Comparison of ENCODE assay signal across 19 mouse cellular contexts in the genomic region with DNA sequence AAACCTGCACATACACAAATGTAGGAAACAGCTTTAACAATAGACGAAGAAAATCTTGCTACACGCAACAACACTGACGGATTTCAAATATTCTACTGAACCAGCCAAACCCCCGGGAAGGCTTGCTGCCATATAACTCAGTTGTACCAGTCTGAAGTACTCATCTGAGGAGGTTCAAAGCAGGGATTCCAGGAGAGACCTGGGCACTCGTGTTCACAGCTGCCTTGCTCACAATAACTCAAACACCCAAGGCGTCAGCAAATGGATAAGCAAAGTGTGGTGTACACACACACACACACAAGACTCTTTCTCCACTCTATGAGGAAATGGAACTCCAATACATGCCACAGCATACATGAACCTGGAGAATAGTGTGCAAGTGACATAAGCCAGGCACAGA.
"Had no signal": no experiment of that assay in that cellular context is flagged by ENCODE, and none has a peak within 500 bp of the region (broad histone marks: within the 10 kb centered on the region; RNA-seq: fewer than 3 reads in every experiment).

No protein-coding gene starts in this region.

- H3K9ac ChIP-seq: limb, embryonic 13.5 days; liver, embryonic 12.5 days; liver, embryonic 15.5 days; lung, embryonic 15.5 days; neural tube, embryonic 12.5 days; neural tube, embryonic 15.5 days had no signal

- H3K27me3 ChIP-seq: limb, embryonic 13.5 days; liver, embryonic 12.5 days; liver, embryonic 15.5 days; lung, embryonic 15.5 days; neural tube, embryonic 12.5 days; neural tube, embryonic 15.5 days had no signal

- H3K4me2 ChIP-seq: limb, embryonic 13.5 days; liver, embryonic 12.5 days; liver, embryonic 15.5 days; lung, embryonic 15.5 days; midbrain, embryonic 11.5 days; neural tube, embryonic 12.5 days; neural tube, embryonic 15.5 days had no signal

- H3K9me3 ChIP-seq: limb, embryonic 10.5 days; limb, embryonic 13.5 days; liver, embryonic 12.5 days; liver, embryonic 15.5 days; lung, embryonic 15.5 days; neural tube, embryonic 12.5 days; neural tube, embryonic 15.5 days had no signal

- DNase-seq: kidney, adult 9 months; kidney, postnatal 14 days; kidney, postnatal 4 days; liver; lung, adult 18-20 months; lung, postnatal 10 days; lung, postnatal 36 days; midbrain, embryonic 14.5 days; thymus, adult 2 months; thymus, postnatal 14 days; thymus, postnatal 4 days had no signal

- H3K36me3 ChIP-seq: limb, embryonic 10.5 days; limb, embryonic 13.5 days; liver, embryonic 12.5 days; liver, embryonic 15.5 days; lung, embryonic 15.5 days; neural tube, embryonic 12.5 days; neural tube, embryonic 15.5 days had no signal

- H3K4me1 ChIP-seq: limb, embryonic 10.5 days had no signal

- H3K4me3 ChIP-seq: limb, embryonic 10.5 days; limb, embryonic 13.5 days; liver, embryonic 12.5 days; liver, embryonic 15.5 days; lung, embryonic 15.5 days; neural tube, embryonic 12.5 days; neural tube, embryonic 15.5 days had no signal

- ATAC-seq: liver, embryonic 12.5 days had no signal

- H3K27ac ChIP-seq: limb, embryonic 10.5 days; limb, embryonic 13.5 days; liver, embryonic 12.5 days; liver, embryonic 15.5 days; lung, embryonic 15.5 days; neural tube, embryonic 12.5 days; neural tube, embryonic 15.5 days had no signal
